In the genomic region with DNA sequence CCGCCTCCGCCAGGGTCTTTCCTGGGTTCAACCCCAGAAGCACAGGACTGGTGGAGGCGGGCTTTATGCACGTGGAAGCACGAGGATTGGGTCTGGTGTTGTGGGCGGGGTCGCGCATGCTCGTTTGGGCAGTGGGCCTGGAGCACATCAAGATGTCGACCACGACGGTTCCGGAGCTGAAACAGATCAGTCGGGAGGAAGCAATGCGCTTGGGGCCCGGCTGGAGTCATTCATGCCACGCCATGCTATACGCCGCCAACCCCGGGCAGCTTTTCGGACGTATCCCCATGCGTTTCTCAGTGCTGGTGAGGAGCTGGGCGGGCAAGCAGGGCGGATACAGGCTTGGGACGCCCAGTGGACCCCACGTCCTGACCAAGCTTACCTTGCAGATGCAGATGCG, we compare ENCODE assay signal across 8 mouse cellular contexts. TPM values are rescaled to one million over a fixed set of nuclear protein-coding genes. Genes with fewer than 3 reads are reported as not detected.
DNase-seq lines count a peak whose midpoint lies in the region; ATAC-seq and TF ChIP-seq lines count a peak whose summit lies in the region.

No protein-coding gene starts in this region.

- H3K27me3 ChIP-seq in E14TG2a.4 (ENCODE audit: insufficient read depth, low read length) = no peaks in the 10 kb centered on the region
- H3K27me3 ChIP-seq in forebrain, embryonic 13.5 days = no peaks in the 10 kb centered on the region
- no peaks in the 10 kb centered on the region for H3K27me3 ChIP-seq in neural tube, embryonic 15.5 days (replicated peaks)

- TF ChIP-seq CTCF in E14TG2a.4 (conservative IDR thresholded peaks at IDR 0.05; ENCODE audit: low read length) = no peak

- no peaks in the 10 kb centered on the region for H3K9me3 ChIP-seq in E14TG2a.4 (ENCODE audit: low read length)
- H3K9me3 ChIP-seq in forebrain, embryonic 13.5 days (replicated peaks) = no peaks in the 10 kb centered on the region
- no peaks in the 10 kb centered on the region for H3K9me3 ChIP-seq in neural tube, embryonic 15.5 days (replicated peaks)

- peak overlapping the region; percentile 70 for H3K27ac ChIP-seq in forebrain, embryonic 13.5 days
- peak overlapping the region; percentile 88 for H3K27ac ChIP-seq in neural tube, embryonic 15.5 days (replicated peaks)

- peak overlapping the region; percentile 97 for H3K9ac ChIP-seq in forebrain, embryonic 13.5 days
- H3K9ac ChIP-seq in neural tube, embryonic 15.5 days (replicated peaks) = peak overlapping the region; percentile 99

- H3K4me2 ChIP-seq in forebrain, embryonic 13.5 days = peak overlapping the region; percentile 96
- peak overlapping the region; percentile 80 for H3K4me2 ChIP-seq in neural tube, embryonic 15.5 days

- H3K4me1 ChIP-seq in E14TG2a.4 (replicated peaks; ENCODE audit: low read depth, low read length) = peaks cover 29% of the 10 kb centered on the region
- peaks cover 17% of the 10 kb centered on the region for H3K4me1 ChIP-seq in forebrain, embryonic 13.5 days
- H3K4me1 ChIP-seq in neural tube, embryonic 15.5 days = peaks cover 32% of the 10 kb centered on the region

- intact Hi-C loops in heart, postnatal 14 days (cut with DNase I) = no loop called here

- DNase-seq in heart, postnatal 14 days = peak; percentile 95 to 96
- peak; percentile 96 for DNase-seq in layer of hippocampus, adult 11-12 months (ENCODE audit: low spot score)
- DNase-seq in lung, adult 18-20 months = peak; percentile 96 to 97
- peak; percentile 93 for DNase-seq in testis, postnatal 14 days (ENCODE audit: low spot score)

- peaks cover 82% of the 10 kb centered on the region for H3K36me3 ChIP-seq in E14TG2a.4 (ENCODE audit: insufficient read depth, low read length)
- H3K36me3 ChIP-seq in forebrain, embryonic 13.5 days (ENCODE audit: poor library complexity, severe bottlenecking) = peaks cover 78% of the 10 kb centered on the region
- H3K36me3 ChIP-seq in neural tube, embryonic 15.5 days = peaks cover 73% of the 10 kb centered on the region

- H3K4me3 ChIP-seq in E14TG2a.4 (replicated peaks; ENCODE audit: low read length) = peak overlapping the region; percentile 99
- H3K4me3 ChIP-seq in forebrain, embryonic 13.5 days = peak overlapping the region; percentile 94
- H3K4me3 ChIP-seq in neural tube, embryonic 15.5 days (replicated peaks) = peak overlapping the region; percentile 75

- 0% methylated on average over 28 of the region's 28 CpGs for WGBS in forebrain, embryonic 13.5 days
- WGBS in neural tube, embryonic 15.5 days = 0% methylated on average over 28 of the region's 28 CpGs

- peak; percentile 88 for ATAC-seq in cerebellum, adult (ENCODE audit: insufficient number of reproducible peaks, low FRiP score, low TSS enrichment)
- peak; percentile 98 for ATAC-seq in forebrain, embryonic 13.5 days
- peak; percentile 96 for ATAC-seq in neural tube, embryonic 15.5 days (ENCODE audit: low FRiP score)

RNA-seq across cellular contexts. Expression of gene Nudt16l1, which starts 0.4 kb away (rescaled TPM):
- 134 and 142 TPM in 2 replicates for polyA plus RNA-seq in forebrain, embryonic 13.5 days (2015; fragmentation: Nextera tagmentation; extraction: Ambion mirVana)
- total RNA-seq in heart, postnatal 14 days (2021) = 10 to 100 TPM; 31.4 to 32.3 TPM
- polyA plus RNA-seq in neural tube, embryonic 15.5 days (2015; fragmentation: Nextera tagmentation; extraction: Ambion mirVana) = 128 and 140 TPM in 2 replicates

RNA-seq across cellular contexts. Expression of gene Anks3, which starts 25.0 kb away (rescaled TPM):
- 64.1 and 75.8 TPM in 2 replicates for polyA plus RNA-seq in forebrain, embryonic 13.5 days (2015; fragmentation: Nextera tagmentation; extraction: Ambion mirVana)
- 10 to 100 TPM; 15.3 to 16.3 TPM for total RNA-seq in heart, postnatal 14 days (2021)
- polyA plus RNA-seq in neural tube, embryonic 15.5 days (2015; fragmentation: Nextera tagmentation; extraction: Ambion mirVana) = 68.6 and 71.5 TPM in 2 replicates

RNA-seq across cellular contexts. Expression of gene Mgrn1, which starts 52.9 kb away (rescaled TPM):
- 79.0 and 86.4 TPM in 2 replicates for polyA plus RNA-seq in forebrain, embryonic 13.5 days (2015; fragmentation: Nextera tagmentation; extraction: Ambion mirVana)
- total RNA-seq in heart, postnatal 14 days (2021) = 100 to 1,000 TPM; 151 to 161 TPM
- 122 and 125 TPM in 2 replicates for polyA plus RNA-seq in neural tube, embryonic 15.5 days (2015; fragmentation: Nextera tagmentation; extraction: Ambion mirVana)

RNA-seq across cellular contexts. Expression of gene Sept12, which starts 58.7 kb away (rescaled TPM):
- not detected in 2 replicates for polyA plus RNA-seq in forebrain, embryonic 13.5 days (2015; fragmentation: Nextera tagmentation; extraction: Ambion mirVana)
- not detected for total RNA-seq in heart, postnatal 14 days (2021)
- not detected in 2 replicates for polyA plus RNA-seq in neural tube, embryonic 15.5 days (2015; fragmentation: Nextera tagmentation; extraction: Ambion mirVana)

RNA-seq across cellular contexts. Expression of gene Ubald1, which starts 58.9 kb away (rescaled TPM):
- polyA plus RNA-seq in forebrain, embryonic 13.5 days (2015; fragmentation: Nextera tagmentation; extraction: Ambion mirVana) = 33.9 and 35.1 TPM in 2 replicates
- 10 to 100 TPM; 21.3 to 23.1 TPM for total RNA-seq in heart, postnatal 14 days (2021)
- 66.0 and 66.7 TPM in 2 replicates for polyA plus RNA-seq in neural tube, embryonic 15.5 days (2015; fragmentation: Nextera tagmentation; extraction: Ambion mirVana)

Comparison
In these comparisons a context has a peak if more than half of its experiments do, and no peak if none do; other contexts are left out.
1. Peak in every context shown above with its lines: DNase-seq, ATAC-seq, H3K4me3 ChIP-seq and H3K27ac ChIP-seq.